Mouse (Mus musculus) heart, embryonic 11.5 days (tissue): Measurements from ENCODE around the gene Dip2b. TPM values are rescaled to one million over a fixed set of nuclear protein-coding genes. Genes with fewer than 3 reads are reported as not detected.
"Not testable (repeated sequence)": the region's sequence is repeated elsewhere in the genome, so short reads cannot be mapped to it uniquely, and the experiment has no call there.

Experiments used
- ATAC-seq: fragments of 200-750 bp; cut with Nextera tagmentation; replicated peaks from 2 replicates; pipeline ENCODE4 v1.8.0; 2017; ENCODE audit warnings: moderate library complexity; ENCODE audit not compliant: insufficient number of reproducible peaks, low FRiP score, low TSS enrichment
- H3K27ac ChIP-seq: fragments of 300-500 bp; sonication (generic); 2 replicates; pipeline ENCODE4 v1.5.1; 2014; ENCODE audit warnings: mild to moderate bottlenecking, low read depth, low read length
- H3K27me3 ChIP-seq: fragments of 300-500 bp; sonication (generic); 2 replicates; pipeline ENCODE4 v1.6.1; 2014; ENCODE audit warnings: mild to moderate bottlenecking, low read length, mixed read lengths; ENCODE audit not compliant: control insufficient read depth, insufficient read depth
- H3K36me3 ChIP-seq: fragments of 300-500 bp; sonication (generic); 2 replicates; pipeline ENCODE4 v1.6.1; 2014; ENCODE audit warnings: mild to moderate bottlenecking, low read length, moderate library complexity, mixed read lengths; ENCODE audit not compliant: control insufficient read depth, insufficient read depth
- H3K4me1 ChIP-seq: fragments of 300-500 bp; sonication (generic); 2 replicates; pipeline ENCODE4 v1.6.1; 2014; ENCODE audit warnings: low read length; ENCODE audit not compliant: control insufficient read depth, insufficient read depth
- H3K4me2 ChIP-seq: fragments of 300-500 bp; sonication (generic); 2 replicates; pipeline ENCODE4 v1.6.1; 2014; ENCODE audit warnings: mild to moderate bottlenecking, moderate library complexity
- H3K4me3 ChIP-seq: fragments of 300-500 bp; sonication (generic); 2 replicates; pipeline ENCODE4 v1.5.1; 2014; ENCODE audit warnings: low read depth, low read length
- H3K9ac ChIP-seq: fragments of 300-500 bp; sonication (generic); 2 replicates; pipeline ENCODE4 v1.6.1; 2014; ENCODE audit warnings: mild to moderate bottlenecking, low read depth, low read length, moderate library complexity
- H3K9me3 ChIP-seq: fragments of 300-500 bp; sonication (generic); replicated peaks from 2 replicates; pipeline ENCODE4 v1.6.1; 2016; ENCODE audit warnings: low read length; ENCODE audit not compliant: control insufficient read depth
- WGBS: fragments of 180-500 bp; shearing (Covaris S2); extraction: QIAGEN DNeasy Blood & Tissue Kit; methylation state at CpG from one replicate; pipeline ENCODE4 v1.1.7; 2014; ENCODE audit not compliant: insufficient replicate concordance; 5-methylcytosine and 5-hydroxymethylcytosine counted together
- polyA plus RNA-seq: library from polyadenylated mRNA; unstranded; fragments of >200 nt; fragmentation: Nextera tagmentation; extraction: Ambion mirVana; gene quantifications from 2 replicates; pipeline ENCODE4 v1.2.1, GENCODE M21; 2014

Gene Dip2b
- polyA plus RNA-seq, 1 experiment from 2014 or later, result 16.6 TPM

- H3K36me3 ChIP-seq, result peaks cover 52% of the 10 kb centered on the region
- no peak for ATAC-seq
- WGBS, result 89% methylated on average over 6 of the region's 6 CpGs
Observed at GRCm38 (mm10) chr15:100256386-100256785, 217.9 kb downstream of the Dip2b start.

DNA sequence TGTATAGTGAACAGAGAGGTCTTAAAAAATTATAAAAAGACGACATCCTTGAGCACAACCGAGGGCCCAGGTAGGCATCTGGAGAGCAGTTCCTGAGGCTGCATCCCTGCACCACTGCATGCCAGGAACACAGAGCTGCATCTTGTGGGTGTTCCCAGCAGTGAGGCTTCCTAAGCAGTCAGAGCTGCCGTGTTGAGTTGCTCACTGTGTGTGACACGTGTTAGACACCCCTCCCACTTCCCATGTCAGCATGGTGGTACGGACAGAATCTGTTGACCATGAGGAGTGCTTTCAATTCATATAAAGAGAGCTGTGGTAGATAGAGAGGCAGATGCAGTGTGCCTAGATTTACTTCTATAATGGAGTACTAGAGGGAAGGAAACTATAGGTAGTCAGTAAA lies 218.8 kb downstream of the Dip2b start:
- H3K9me3 ChIP-seq, result no peaks in the 10 kb centered on the region
- H3K27me3 ChIP-seq, result no peaks in the 10 kb centered on the region
- H3K4me2 ChIP-seq, result no peak overlapping the region
- no peak overlapping the region for H3K4me3 ChIP-seq
- WGBS, result 93% methylated on average over 5 of the region's 5 CpGs
- H3K36me3 ChIP-seq, result peaks cover 46% of the 10 kb centered on the region
- no peak for ATAC-seq
- H3K27ac ChIP-seq, result no peak overlapping the region
- no peak overlapping the region for H3K9ac ChIP-seq
- H3K4me1 ChIP-seq, result no peaks in the 10 kb centered on the region

More at GRCm38 (mm10) chr15:100256386-100256785, 217.9 kb downstream of the Dip2b start:
- H3K27me3 ChIP-seq, result no peaks in the 10 kb centered on the region
- no peaks in the 10 kb centered on the region for H3K9me3 ChIP-seq
- H3K9ac ChIP-seq, result no peak overlapping the region
- H3K4me1 ChIP-seq, result no peaks in the 10 kb centered on the region
- H3K27ac ChIP-seq, result no peak overlapping the region
- no peak overlapping the region for H3K4me3 ChIP-seq
- no peak overlapping the region for H3K4me2 ChIP-seq

DNA sequence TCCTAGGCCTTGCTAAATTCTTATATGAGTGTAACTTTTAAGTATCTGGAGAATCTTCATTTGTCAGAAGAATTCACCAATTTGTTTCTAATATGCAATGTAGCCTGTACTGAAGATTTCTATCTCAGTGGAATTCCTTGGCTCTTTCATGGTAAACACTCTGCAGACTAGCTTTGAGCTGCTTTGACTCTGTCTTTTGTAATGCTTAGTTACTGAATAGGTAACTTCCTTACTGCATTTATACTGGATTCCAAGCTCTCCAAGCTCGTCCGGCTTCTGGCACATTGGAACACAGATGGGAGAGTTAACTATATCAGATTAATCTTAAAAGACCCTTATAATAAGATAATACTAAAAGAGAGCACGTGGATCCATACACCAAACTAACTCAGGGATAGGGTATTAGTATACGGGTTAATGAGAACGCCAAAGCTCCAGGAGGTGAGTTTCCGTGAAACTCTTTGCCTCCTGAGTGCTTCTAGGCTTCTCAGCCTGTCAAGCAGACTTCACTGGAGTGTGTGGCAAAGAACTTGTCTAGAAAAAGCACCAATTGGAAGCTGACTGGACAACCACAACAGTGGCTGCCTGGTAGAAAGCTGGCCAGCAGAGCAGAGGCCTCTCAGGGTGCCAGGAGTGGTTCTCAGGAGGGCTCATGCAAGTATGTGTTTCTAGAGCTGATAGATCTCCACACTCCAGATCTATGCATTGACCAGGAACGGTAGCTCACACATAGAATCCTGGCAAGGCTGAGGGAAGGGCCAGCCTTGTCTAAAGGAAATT lies 220.4 kb downstream of the Dip2b start:
- no peak for ATAC-seq
- peaks cover 38% of the 10 kb centered on the region for H3K36me3 ChIP-seq
- 93% methylated on average over 7 of the region's 7 CpGs for WGBS

DNA sequence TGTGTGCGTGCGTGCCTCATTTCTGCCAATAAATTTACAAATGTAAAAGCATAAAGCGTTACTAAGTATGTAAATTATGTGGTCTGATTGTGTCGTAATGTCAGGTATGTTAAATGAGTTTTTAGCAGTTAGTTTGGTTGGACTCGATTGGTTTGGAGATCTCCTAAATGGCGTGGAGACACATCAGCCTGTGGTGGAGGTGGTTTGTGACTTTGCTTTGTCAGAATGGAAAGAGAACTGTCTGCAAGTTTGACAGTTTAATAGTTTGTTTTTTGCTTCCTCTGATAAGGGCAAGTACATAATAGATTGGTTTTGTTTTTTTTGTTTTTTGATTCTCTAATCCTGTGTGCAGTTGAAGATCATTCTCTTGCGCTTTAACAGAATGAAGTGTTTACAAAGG lies 221.9 kb downstream of the Dip2b start:
- not testable (repeated sequence) for ATAC-seq, H3K27me3 ChIP-seq, H3K9me3 ChIP-seq, H3K4me1 ChIP-seq, H3K9ac ChIP-seq, H3K27ac ChIP-seq, H3K4me2 ChIP-seq, H3K4me3 ChIP-seq
- peaks cover 25% of the 10 kb centered on the region for H3K36me3 ChIP-seq
- WGBS, result 90% methylated on average over 7 of the region's 7 CpGs

More for the DNA sequence above, 220.4 kb downstream of the Dip2b start:
- H3K9ac ChIP-seq, result no peak overlapping the region
- no peak overlapping the region for H3K4me3 ChIP-seq
- H3K9me3 ChIP-seq, result no peaks in the 10 kb centered on the region
- H3K4me2 ChIP-seq, result no peak overlapping the region
- no peak overlapping the region for H3K27ac ChIP-seq
- no peaks in the 10 kb centered on the region for H3K4me1 ChIP-seq
- H3K27me3 ChIP-seq, result no peaks in the 10 kb centered on the region

GRCm38 (mm10) chr15:100263246-100263905 lies 224.9 kb downstream of the Dip2b start:
- no peaks in the 10 kb centered on the region for H3K9me3 ChIP-seq
- no peaks in the 10 kb centered on the region for H3K4me1 ChIP-seq
- no peak for ATAC-seq
- no peak overlapping the region for H3K4me3 ChIP-seq
- H3K4me2 ChIP-seq, result no peak overlapping the region
- H3K9ac ChIP-seq, result no peak overlapping the region
- H3K27me3 ChIP-seq, result no peaks in the 10 kb centered on the region
- WGBS, result 22% methylated on average over 4 of the region's 4 CpGs
- peaks cover 11% of the 10 kb centered on the region; the same call in 1 of the 2 replicates for H3K36me3 ChIP-seq
- H3K27ac ChIP-seq, result no peak overlapping the region

GRCm38 (mm10) chr15:100265586-100266325 lies 227.3 kb downstream of the Dip2b start:
- Histone ChIP-seq H3K4me2 (no peak overlapping the region), H3K4me3 (no peak overlapping the region), H3K27ac (no peak overlapping the region), H3K36me3 (0 out of 2 replicates have a peak, but pooled peaks cover 2% of the 10 kb centered on the region), H3K9me3 (no peaks in the 10 kb centered on the region), H3K27me3 (0 out of 2 replicates have a peak, but pooled peaks cover 5% of the 10 kb centered on the region), H3K4me1 (no peaks in the 10 kb centered on the region), H3K9ac (no peak overlapping the region)
- WGBS, result 77% methylated on average over 4 of the region's 5 CpGs
- no peak for ATAC-seq

DNA sequence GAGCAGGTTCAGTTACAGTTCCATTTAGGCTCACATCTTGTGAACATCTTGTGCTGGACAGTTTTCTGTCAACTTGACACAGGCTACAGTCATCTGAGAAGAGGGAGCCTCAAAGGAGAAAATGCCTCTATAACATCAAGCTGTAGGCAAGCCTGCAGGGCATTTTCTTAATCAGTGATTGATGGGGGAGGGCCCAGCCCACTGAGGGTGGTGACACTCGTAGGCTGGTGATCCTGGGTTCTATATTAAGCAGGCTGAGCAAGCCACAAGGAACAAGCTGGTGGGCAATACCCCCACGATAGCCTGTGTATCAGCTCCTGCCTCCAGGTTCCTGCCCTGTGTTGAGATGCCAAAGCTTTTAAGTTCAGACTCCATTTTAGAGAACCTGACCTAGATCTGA lies 230.5 kb downstream of the Dip2b start:
- Histone ChIP-seq H3K27me3 (0 out of 2 replicates have a peak, but pooled peaks cover 5% of the 10 kb centered on the region), H3K27ac (no peak overlapping the region), H3K4me2 (no peak overlapping the region), H3K4me3 (no peak overlapping the region), H3K4me1 (no peaks in the 10 kb centered on the region), H3K9ac (no peak overlapping the region), H3K36me3 (no peaks in the 10 kb centered on the region), H3K9me3 (no peaks in the 10 kb centered on the region)
- 58% methylated on average over 2 of the region's 2 CpGs for WGBS
- no peak for ATAC-seq
